20 mouse cellular contexts compared by ENCODE assay signal in genomic region chr13:51641424-51641823, GRCm38 (mm10). TPM values are rescaled to one million over a fixed set of nuclear protein-coding genes. Genes with fewer than 3 reads are reported as not detected.
A peak's percentile ranks its signal among the peaks of the same experiment; 100 is the strongest.
DNase-seq lines count a peak whose midpoint lies in the region; ATAC-seq and TF ChIP-seq lines count a peak whose summit lies in the region.
"Had no signal": no experiment of that assay in that cellular context is flagged by ENCODE, and none has a peak within 500 bp of the region (broad histone marks: within the 10 kb centered on the region; RNA-seq: fewer than 3 reads in every experiment).

No protein-coding gene starts in this region.

- no peaks in the 10 kb centered on the region for H3K27me3 ChIP-seq in liver, embryonic 15.5 days
- H3K27me3 ChIP-seq in liver, embryonic 12.5 days (replicated peaks): no peaks in the 10 kb centered on the region
- no peaks in the 10 kb centered on the region for H3K27me3 ChIP-seq in CH12.LX (replicated peaks)
- H3K27me3 ChIP-seq in MEL (ENCODE audit: control insufficient read depth in 1 of 2, insufficient read depth in 2 of 2, low read length in 2 of 2): no peaks in the 10 kb centered on the region
- H3K27me3 ChIP-seq: embryonic facial prominence, embryonic 12.5 days; forebrain, embryonic 13.5 days; forebrain, embryonic 15.5 days; Patski had no signal

- H3K36me3 ChIP-seq in liver, embryonic 15.5 days (replicated peaks): no peaks in the 10 kb centered on the region
- no peaks in the 10 kb centered on the region for H3K36me3 ChIP-seq in liver, embryonic 12.5 days
- H3K36me3 ChIP-seq in CH12.LX (replicated peaks in 1 of 2; ENCODE audit: control insufficient read depth in 1 of 2, insufficient read depth in 1 of 2, low read length in 1 of 2) (no peaks in the 10 kb centered on the region), MEL (ENCODE audit: control insufficient read depth in 1 of 2, insufficient read depth in 2 of 2, low read length in 2 of 2) (peaks cover 3 to 9% of the 10 kb centered on the region in 2 experiments; a peak in 3 of 4 replicates)
- H3K36me3 ChIP-seq: embryonic facial prominence, embryonic 10.5 days; embryonic facial prominence, embryonic 12.5 days; forebrain, embryonic 15.5 days had no signal

- peak overlapping the region; percentile 72; the same call in 1 of the 2 replicates for H3K27ac ChIP-seq in liver, embryonic 15.5 days (replicated peaks)
- H3K27ac ChIP-seq in liver, embryonic 12.5 days: no peak overlapping the region
- H3K27ac ChIP-seq in CH12.LX (ENCODE audit: insufficient read depth, low read depth) (no peak overlapping the region), MEL (ENCODE audit: control insufficient read depth, low read depth, low read length) (no peak overlapping the region)
- H3K27ac ChIP-seq: embryonic facial prominence, embryonic 10.5 days; embryonic facial prominence, embryonic 12.5 days; forebrain, embryonic 13.5 days; forebrain, embryonic 15.5 days had no signal

- dilution Hi-C loops in CH12.LX (cut with MboI; ENCODE audit: extremely low pct_ligation_motif_present, extremely low pct_unique_long_range_greater_than_20kb, low sequenced_read_pairs): no loop called here

- H3K9ac ChIP-seq in liver, embryonic 15.5 days: no peak overlapping the region
- no peak overlapping the region for H3K9ac ChIP-seq in liver, embryonic 12.5 days
- H3K9ac ChIP-seq in CH12.LX (ENCODE audit: insufficient read depth, low read depth) (no peak overlapping the region), MEL (ENCODE audit: control insufficient read depth, low read depth, low read length, poor library complexity, severe bottlenecking) (no peak overlapping the region)
- H3K9ac ChIP-seq: embryonic facial prominence, embryonic 12.5 days; forebrain, embryonic 13.5 days; forebrain, embryonic 15.5 days; forebrain, postnatal 0 days had no signal

- no peak for TF ChIP-seq CTCF in CH12.LX (conservative IDR thresholded peaks at IDR 0.05 in 1 of 2, IDR thresholded peaks at IDR 0.05 in 1 of 2; ENCODE audit: low read depth in 2 of 2, low read length in 2 of 2)
- no peak for TF ChIP-seq CTCF in MEL (IDR thresholded peaks at IDR 0.05 in 2 of 3, conservative IDR thresholded peaks at IDR 0.05 in 1 of 3; ENCODE audit: control insufficient read depth in 1 of 3, insufficient read depth in 1 of 3, low read depth in 2 of 3, low read length in 3 of 3, poor library complexity in 1 of 3, severe bottlenecking in 1 of 3)

- TF ChIP-seq RAD21 in CH12.LX (IDR thresholded peaks at IDR 0.05; ENCODE audit: low read depth, low read length): no peak
- TF ChIP-seq RAD21 in MEL (IDR thresholded peaks at IDR 0.05; ENCODE audit: low read depth, low read length): no peak

- TF ChIP-seq EP300 in CH12.LX (IDR thresholded peaks at IDR 0.05; ENCODE audit: low read length): no peak
- TF ChIP-seq EP300 in MEL (IDR thresholded peaks at IDR 0.05; ENCODE audit: low read depth in 1 of 2, low read length in 2 of 2): no peak

- TF ChIP-seq POLR2A in CH12.LX (IDR thresholded peaks at IDR 0.05; ENCODE audit: low read depth, low read length) (no peak), MEL (IDR thresholded peaks at IDR 0.05; ENCODE audit: control insufficient read depth in 1 of 2, insufficient read depth in 1 of 2, low read depth in 1 of 2, low read length in 2 of 2, poor library complexity in 1 of 2) (no peak)

- no peak overlapping the region for H3K4me2 ChIP-seq in liver, embryonic 15.5 days
- no peak overlapping the region for H3K4me2 ChIP-seq in liver, embryonic 12.5 days
- no peak overlapping the region for H3K4me2 ChIP-seq in CH12.LX (ENCODE audit: insufficient read depth, low read depth, poor library complexity, severe bottlenecking)
- H3K4me2 ChIP-seq: embryonic facial prominence, embryonic 12.5 days; forebrain, embryonic 13.5 days; forebrain, embryonic 15.5 days had no signal

- DNase-seq in CH12.LX (ENCODE audit: extremely low read depth) (no peak), MEL (ENCODE audit: low read depth, low spot score) (no peak)
- DNase-seq in heart, postnatal 14 days: no peak
- DNase-seq: adrenal gland, adult 8-10 months; adrenal gland, postnatal 14 days; adrenal gland, postnatal 36 days; cerebellum, adult 11-12 months; cerebellum, adult 2 months; cerebellum, adult 9-10 months; cerebellum, postnatal 10 days; cerebellum, postnatal 25 days; forebrain, postnatal 0 days had no signal

- H3K4me3 ChIP-seq in liver, embryonic 15.5 days (replicated peaks): no peak overlapping the region
- no peak overlapping the region for H3K4me3 ChIP-seq in liver, embryonic 12.5 days
- H3K4me3 ChIP-seq in CH12.LX (replicated peaks in 1 of 3; ENCODE audit: low read depth in 2 of 3, low read length in 2 of 3, poor library complexity in 1 of 3): no peak overlapping the region
- H3K4me3 ChIP-seq in MEL (ENCODE audit: control insufficient read depth in 1 of 2, insufficient read depth in 1 of 2, low read depth in 2 of 2, low read length in 2 of 2): no peak overlapping the region
- H3K4me3 ChIP-seq: embryonic facial prominence, embryonic 10.5 days; embryonic facial prominence, embryonic 12.5 days; forebrain, embryonic 13.5 days; forebrain, embryonic 15.5 days had no signal

- 74% methylated on average over 3 of the region's 3 CpGs for WGBS in liver, embryonic 15.5 days (ENCODE audit: insufficient replicate concordance)
- 78% methylated on average over 3 of the region's 3 CpGs for WGBS in liver, embryonic 12.5 days (ENCODE audit: insufficient replicate concordance)

- H3K4me1 ChIP-seq in liver, embryonic 15.5 days (replicated peaks): peaks cover 22% of the 10 kb centered on the region
- H3K4me1 ChIP-seq in liver, embryonic 12.5 days: peaks cover 24% of the 10 kb centered on the region
- peaks cover 3 to 10% of the 10 kb centered on the region in 2 experiments; a peak in 3 of 4 replicates for H3K4me1 ChIP-seq in CH12.LX (ENCODE audit: control insufficient read depth in 1 of 2, insufficient read depth in 2 of 2)
- peaks cover 2 to 3% of the 10 kb centered on the region in 2 experiments for H3K4me1 ChIP-seq in MEL (ENCODE audit: control insufficient read depth in 1 of 2, insufficient read depth in 2 of 2, low read length in 2 of 2)
- H3K4me1 ChIP-seq: embryonic facial prominence, embryonic 12.5 days had no signal

- in situ Hi-C loops in CH12.LX (cut with MboI; ENCODE audit: low pct_ligation_motif_present, low pct_unique_long_range_greater_than_20kb, low sequenced_read_pairs): no loop called here

- no peak for ATAC-seq in liver, embryonic 15.5 days (ENCODE audit: insufficient read depth)
- ATAC-seq in liver, embryonic 12.5 days: no peak
- ATAC-seq: activated CD4-positive, CD25-positive, alpha-beta regulatory T cell, adult 4 months; forebrain, embryonic 13.5 days; forebrain, embryonic 15.5 days; forebrain, postnatal 0 days; Patski had no signal

- H3K9me3 ChIP-seq in liver, embryonic 15.5 days (replicated peaks): no peaks in the 10 kb centered on the region
- H3K9me3 ChIP-seq in liver, embryonic 12.5 days (replicated peaks): no peaks in the 10 kb centered on the region
- H3K9me3 ChIP-seq in CH12.LX (replicated peaks; ENCODE audit: low read length): peaks cover 2% of the 10 kb centered on the region
- H3K9me3 ChIP-seq in MEL (replicated peaks; ENCODE audit: insufficient read depth, low read length): no peaks in the 10 kb centered on the region
- H3K9me3 ChIP-seq: embryonic facial prominence, embryonic 10.5 days; embryonic facial prominence, embryonic 12.5 days; forebrain, embryonic 13.5 days; forebrain, embryonic 15.5 days had no signal

- peaks cover 6% of the 10 kb centered on the region for H3K79me2 ChIP-seq in CH12.LX (replicated peaks; ENCODE audit: control insufficient read depth, extremely low read depth, insufficient read depth, poor library complexity, severe bottlenecking)
- peaks cover 13% of the 10 kb centered on the region for H3K79me2 ChIP-seq in MEL (ENCODE audit: control insufficient read depth, insufficient read depth, low read length, poor library complexity)

- intact Hi-C loops in heart, postnatal 14 days (cut with DNase I): no loop called here

TF ChIP-seq in CH12.LX, 34 proteins besides CTCF, POLR2A, EP300 and RAD21:
- TF ChIP-seq ELF1 (IDR thresholded peaks at IDR 0.05; ENCODE audit: low read depth, low read length) (no peak), USF1 (IDR thresholded peaks at IDR 0.05; ENCODE audit: low read depth, low read length) (no peak), ZNF384 (IDR thresholded peaks at IDR 0.05; ENCODE audit: low read depth, low read length) (peak; percentile 51; the same call in 1 of the 2 replicates)

TF ChIP-seq in MEL, 35 proteins besides CTCF, POLR2A, EP300 and RAD21:
- TF ChIP-seq USF2 (IDR thresholded peaks at IDR 0.05; ENCODE audit: borderline replicate concordance in 1 of 2, insufficient read depth in 1 of 2, low read depth in 1 of 2, low read length in 2 of 2) (no peak), ZNF384 (IDR thresholded peaks at IDR 0.05; ENCODE audit: low read depth, low read length) (peak; percentile 85), NELFE (IDR thresholded peaks at IDR 0.05; ENCODE audit: low read depth, low read length) (no peak)

RNA-seq across cellular contexts. Expression of gene Cks2, which starts 3.6 kb away (rescaled TPM):
- polyA plus RNA-seq in liver, embryonic 15.5 days (2015; fragmentation: Nextera tagmentation; extraction: Ambion mirVana): 345 and 374 TPM in 2 replicates
- 405 and 413 TPM in 2 replicates for polyA plus RNA-seq in liver, embryonic 12.5 days (2016; fragmentation: Nextera tagmentation; extraction: Ambion mirVana)
- total RNA-seq in CH12.LX (2012; rRNA removed) (142 and 192 TPM in 2 replicates), CH12.LX (2014; rRNA removed) (465 and 486 TPM in 2 replicates), MEL (2012; rRNA removed) (297 and 388 TPM in 2 replicates)
- polyA plus RNA-seq in CH12.LX (2012; ENCODE audit: insufficient read length, low read depth) (143 and 154 TPM in 2 replicates), MEL (2012; ENCODE audit: insufficient read depth in 1 of 2, insufficient read length in 2 of 2, low read depth in 1 of 2, low replicate concordance in 2 of 2, missing spikeins in 1 of 2) (100 to 1,000 TPM; 243 to 846 TPM)
- 10 to 100 TPM in 1 of 2 experiments, 1 to 10 TPM in 1; 7.1 to 13.9 TPM for total RNA-seq in heart, postnatal 14 days (2021)

RNA-seq across cellular contexts. Expression of gene Secisbp2, which starts 10.1 kb away (rescaled TPM):
- polyA plus RNA-seq in liver, embryonic 15.5 days (2015; fragmentation: Nextera tagmentation; extraction: Ambion mirVana): 13.0 and 14.8 TPM in 2 replicates
- polyA plus RNA-seq in liver, embryonic 12.5 days (2016; fragmentation: Nextera tagmentation; extraction: Ambion mirVana): 19.7 and 22.7 TPM in 2 replicates
- total RNA-seq in CH12.LX (2012; rRNA removed) (23.2 and 26.6 TPM in 2 replicates), CH12.LX (2014; rRNA removed) (22.9 and 24.4 TPM in 2 replicates), MEL (2012; rRNA removed) (23.4 and 26.0 TPM in 2 replicates)
- polyA plus RNA-seq in CH12.LX (2012; ENCODE audit: insufficient read length, low read depth) (25.6 and 28.8 TPM in 2 replicates), MEL (2012; ENCODE audit: insufficient read depth in 1 of 2, insufficient read length in 2 of 2, low read depth in 1 of 2, low replicate concordance in 2 of 2, missing spikeins in 1 of 2) (10 to 100 TPM; 28.5 to 76.4 TPM)
- total RNA-seq in heart, postnatal 14 days (2021): 10 to 100 TPM; 18.3 to 20.6 TPM
